Mouse (Mus musculus): ENCODE results near the gene Gm28102.
"Not testable (repeated sequence)": the region's sequence is repeated elsewhere in the genome, so short reads cannot be mapped to it uniquely, and the experiment has no call there.

Gm28102 gene

DNA sequence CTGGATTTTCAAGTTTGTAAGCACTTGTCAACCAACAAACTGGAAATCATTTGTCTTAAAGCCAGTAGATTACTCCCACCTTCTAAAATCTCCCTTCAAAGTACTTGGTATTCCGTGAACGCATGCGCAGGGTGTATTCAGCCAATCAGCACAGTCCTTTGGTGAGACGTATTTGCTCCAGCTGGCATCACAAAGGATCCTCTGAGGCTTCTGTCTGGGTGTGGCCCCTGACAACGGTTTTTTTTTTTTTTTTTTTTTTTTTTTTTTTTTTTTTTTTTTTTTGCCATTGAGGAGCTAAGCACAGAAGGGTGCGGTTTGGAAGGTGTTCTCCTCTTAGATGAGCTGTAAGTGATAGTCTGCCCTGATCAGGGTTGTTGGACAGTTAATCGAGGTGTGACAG lies at the start of gene Gm28102:
Gm28102 (plus strand) TSS at position 301 of the 400 bp plus-strand sequence.
- DNase-seq (ENCODE audit: extremely low read depth, insufficient read length, low spot score), result not testable (repeated sequence)

Measured in 3134 (cell line).